Mouse (Mus musculus) neural tube, embryonic 10.5 days (tissue): ENCODE results near the gene Urah.

ENCODE experiments used
- DNase-seq: peaks from one replicate; pipeline ENCODE4 v3.0.0-alpha.2; 2017; ENCODE audit warnings: low spot score; ENCODE audit errors: extremely low spot score

Gene Urah

GRCm38 (mm10) chr7:140840750-140841735, 6.2 kb downstream of the Urah start:
- no peak for DNase-seq

- DNase-seq = no peak
Measured at GRCm38 (mm10) chr7:140843806-140844205, 9.0 kb downstream of the Urah start.

- peak; percentile 93 for DNase-seq
Measured at GRCm38 (mm10) chr7:140844905-140845665, 10.3 kb downstream of the Urah start, which contains the start of gene Scgb1c1. Gene Scgb1c1, plus strand, starts transcription at chr7:140845547.

GRCm38 (mm10) chr7:140845683-140846082, 10.9 kb downstream of the Urah start:
- no peak for DNase-seq

GRCm38 (mm10) chr7:140846676-140847075, 11.9 kb downstream of the Urah start:
- no peak for DNase-seq

- no peak for DNase-seq
Measured at GRCm38 (mm10) chr7:140847755-140848580, 13.2 kb downstream of the Urah start, which contains the start of gene Odf3. Gene Odf3, plus strand, starts transcription at chr7:140847805.

GRCm38 (mm10) chr7:140848591-140848990, 13.8 kb downstream of the Urah start:
- DNase-seq = no peak

GRCm38 (mm10) chr7:140851916-140852315, 17.1 kb downstream of the Urah start:
- no peak for DNase-seq

GRCm38 (mm10) chr7:140853386-140853785, 18.6 kb downstream of the Urah start:
- DNase-seq = no peak

- DNase-seq = no peak
Measured at GRCm38 (mm10) chr7:140854483-140854882, 19.7 kb downstream of the Urah start.

- DNase-seq = no peak
Measured at GRCm38 (mm10) chr7:140855181-140855580, 20.4 kb downstream of the Urah start.

GRCm38 (mm10) chr7:140855860-140856784, 21.3 kb downstream of the Urah start, which contains the start of gene Gm45785:
Gene Gm45785, minus strand, starts transcription at chr7:140856331.
- DNase-seq = peak; percentile 90

GRCm38 (mm10) chr7:140856785-140857549, 22.1 kb downstream of the Urah start, which contains the start of gene Ric8a:
Gene Ric8a, plus strand, starts transcription at chr7:140856957.
- peak; percentile 79 for DNase-seq

- no peak for DNase-seq
Measured at GRCm38 (mm10) chr7:140857550-140858505, 23.0 kb downstream of the Urah start, which contains the start of gene Bet1l. Gene Bet1l, minus strand, starts transcription at chr7:140857577.

GRCm38 (mm10) chr7:140858746-140859145, 23.9 kb downstream of the Urah start:
- DNase-seq = no peak

GRCm38 (mm10) chr7:140859997-140860396, 25.2 kb downstream of the Urah start:
- DNase-seq = no peak

- no peak for DNase-seq
Measured at GRCm38 (mm10) chr7:140860728-140861127, 25.9 kb downstream of the Urah start.

- DNase-seq = no peak
Measured at GRCm38 (mm10) chr7:140864761-140865160, 29.9 kb downstream of the Urah start.
